Mouse (Mus musculus) right cerebral cortex, postnatal 36 days (tissue): ENCODE results near the gene Rbms3.

ENCODE experiments used
- DNase-seq, 2 experiments: peaks; one replicate each; pipeline ENCODE4 v3.0.0; 2022; ENCODE audit warnings: low spot score in 2 of 2, mixed read lengths in 1 of 2

Rbms3 gene

GRCm38 (mm10) chr9:116531121-116531520 lies 1098.6 kb downstream of the Rbms3 start:
- DNase-seq = no peak

- no peak for DNase-seq
Measured at GRCm38 (mm10) chr9:116524386-116524785, 1105.3 kb downstream of the Rbms3 start.
